Mouse (Mus musculus): Measurements from ENCODE around the gene Prg2.

- TF ChIP-seq ELF1 (IDR thresholded peaks at IDR 0.05; ENCODE audit: low read depth, low read length) (no peak), POLR2A (IDR thresholded peaks at IDR 0.05; ENCODE audit: control insufficient read depth in 1 of 2, insufficient read depth in 1 of 2, low read depth in 1 of 2, low read length in 2 of 2, poor library complexity in 1 of 2) (no peak), ETS1 (IDR thresholded peaks at IDR 0.05; ENCODE audit: low read depth, low read length) (no peak), SMC3 (IDR thresholded peaks at IDR 0.05; ENCODE audit: low read depth, low read length) (peak; percentile 46), MEF2A (IDR thresholded peaks at IDR 0.05; ENCODE audit: extremely low read depth, insufficient replicate concordance, low read depth, low read length, poor library complexity, severe bottlenecking) (no peak), CHD2 (IDR thresholded peaks at IDR 0.05; ENCODE audit: low read length) (no peak), JUND (IDR thresholded peaks at IDR 0.05; ENCODE audit: low read depth, low read length) (no peak), GATA1 (IDR thresholded peaks at IDR 0.05; ENCODE audit: low read depth, low read length) (no peak), MAX (IDR thresholded peaks at IDR 0.05; ENCODE audit: low read length) (no peak), E2F4 (IDR thresholded peaks at IDR 0.05; ENCODE audit: borderline replicate concordance, low read depth, low read length) (no peak), CHD1 (IDR thresholded peaks at IDR 0.05; ENCODE audit: low read depth, low read length) (no peak), CTCF (IDR thresholded peaks at IDR 0.05 in 2 of 3, conservative IDR thresholded peaks at IDR 0.05 in 1 of 3; ENCODE audit: control insufficient read depth in 1 of 3, insufficient read depth in 1 of 3, low read depth in 2 of 3, low read length in 3 of 3, poor library complexity in 1 of 3, severe bottlenecking in 1 of 3) (peak; percentile 46 to 51 (median 48)), EP300 (IDR thresholded peaks at IDR 0.05; ENCODE audit: low read depth in 1 of 2, low read length in 2 of 2) (no peak), ZKSCAN1 (IDR thresholded peaks at IDR 0.05; ENCODE audit: low read depth, low read length) (no peak)
Observed at GRCm38 (mm10) chr2:85022043-85022442, 41.8 kb downstream of the Prg2 start.

Data from MEL (cell line).